Mouse (Mus musculus) c-Kit-positive CD71-positive TER-119-negative erythroid progenitor cells, embryonic 14.5 days (primary cell): ENCODE data around the gene Cers5.
A peak's percentile ranks its signal among the peaks of the same experiment; 100 is the strongest.

Experiments used
- DNase-seq: peaks from one replicate; pipeline ENCODE4 v3.0.0-alpha.2; 2013; ENCODE audit warnings: low read depth

Gene Cers5

DNA sequence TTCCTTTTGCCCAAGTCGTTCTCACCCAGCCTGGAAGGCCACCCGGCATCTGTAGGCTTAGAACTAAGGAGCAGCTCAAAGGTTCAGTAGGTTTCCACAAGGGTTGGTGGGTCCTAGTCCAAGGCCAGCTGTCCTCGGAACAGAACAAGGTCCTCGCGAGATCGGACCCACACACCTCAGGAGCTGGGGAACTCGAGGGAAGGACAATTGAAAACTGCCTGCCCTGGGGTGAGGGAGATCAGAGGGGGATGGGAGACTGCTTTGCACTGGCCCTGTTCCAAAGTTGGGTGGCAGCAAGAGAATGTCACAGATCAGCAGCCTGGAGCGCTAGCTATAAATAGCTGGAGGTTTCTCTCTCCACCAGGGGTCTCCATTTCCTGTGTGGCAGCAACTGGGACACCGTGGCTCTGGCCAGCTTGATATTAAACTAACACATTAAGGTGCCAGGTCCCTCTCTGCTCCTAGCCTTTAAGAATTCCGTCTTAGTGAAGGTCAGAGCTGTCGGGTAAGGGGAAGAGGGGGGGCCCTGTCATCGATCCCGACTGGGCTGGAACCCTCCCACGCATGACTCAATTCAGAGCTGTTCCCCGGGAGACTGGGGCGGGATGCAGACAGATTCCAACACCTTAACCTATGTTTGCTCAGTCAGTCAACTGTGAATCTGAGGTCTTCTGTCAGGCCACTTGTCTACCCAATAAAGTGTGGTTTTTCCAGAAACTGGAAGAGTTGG, 48.2 kb downstream of the Cers5 start:
- peak; percentile 53 for DNase-seq

- DNase-seq, result no peak
Measured at GRCm38 (mm10) chr15:99723515-99724291, 49.0 kb downstream of the Cers5 start.

DNA sequence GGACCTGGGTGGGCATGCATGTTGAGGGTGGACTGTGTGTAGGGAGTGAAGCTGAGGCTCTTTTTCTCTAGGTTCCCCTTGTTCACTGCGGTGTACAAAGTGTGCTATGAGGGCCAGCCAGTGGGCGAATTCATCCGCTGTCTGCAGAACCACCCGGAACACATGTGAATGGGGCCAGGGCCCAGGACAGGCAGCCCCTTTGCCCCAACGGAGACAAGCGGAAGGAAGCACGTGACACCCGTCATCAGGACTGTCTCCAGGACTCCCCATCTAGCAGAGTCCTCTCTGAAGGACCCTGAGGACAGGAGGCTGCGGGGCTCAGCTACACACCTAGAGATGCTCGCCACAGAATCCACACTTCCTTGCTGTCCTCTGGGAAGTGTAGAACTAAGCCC, 49.6 kb downstream of the Cers5 start:
- DNase-seq, result no peak

GRCm38 (mm10) chr15:99721921-99722743, 50.6 kb downstream of the Cers5 start:
- DNase-seq, result no peak

- DNase-seq, result no peak
Measured at GRCm38 (mm10) chr15:99719865-99720264, 52.8 kb downstream of the Cers5 start.

- DNase-seq, result no peak
Measured at GRCm38 (mm10) chr15:99718461-99719021, 54.1 kb downstream of the Cers5 start.

DNA sequence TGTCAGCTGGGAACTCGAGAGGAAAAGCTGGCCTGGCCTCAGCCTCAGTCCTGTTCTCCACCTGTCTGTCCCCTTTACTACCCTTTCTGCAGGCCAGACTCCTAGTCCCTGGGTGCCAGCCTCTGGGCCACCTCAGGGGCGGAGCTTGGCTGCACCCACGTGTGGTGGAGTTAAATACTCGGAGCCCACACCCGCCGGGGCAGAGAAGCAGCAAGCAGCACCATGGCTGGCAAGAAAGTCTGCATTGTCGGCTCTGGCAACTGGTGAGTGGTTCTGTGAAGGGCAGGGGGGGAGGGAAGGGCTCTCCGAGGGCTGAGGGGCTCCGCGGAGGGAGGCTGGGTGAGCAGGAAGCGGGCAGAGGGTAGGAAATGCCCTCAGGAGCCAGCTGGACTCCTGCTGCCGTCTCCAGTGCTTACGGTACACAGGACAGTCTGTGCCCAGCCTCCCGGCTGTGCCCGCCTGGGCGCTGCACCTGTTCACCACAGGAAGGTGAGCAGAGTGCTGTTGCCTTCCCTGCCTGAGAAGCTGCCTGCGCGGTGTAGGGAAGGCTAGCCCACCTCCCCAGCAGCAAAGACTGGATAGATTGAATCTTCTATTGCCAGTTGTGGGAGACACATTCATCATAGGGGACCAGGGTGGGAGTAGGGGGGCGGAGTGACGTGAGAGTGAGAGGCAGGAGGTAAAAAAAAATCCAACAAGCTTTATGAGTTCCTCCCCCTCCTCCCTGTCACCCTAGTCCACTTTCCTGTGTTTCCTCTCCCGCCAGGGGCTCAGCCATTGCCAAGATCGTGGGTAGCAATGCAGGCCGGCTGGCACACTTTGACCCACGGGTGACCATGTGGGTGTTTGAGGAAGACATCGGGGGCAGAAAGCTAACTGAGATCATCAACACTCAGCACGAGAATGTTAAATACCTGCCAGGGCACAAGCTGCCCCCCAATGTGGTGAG, 55.0 kb downstream of the Cers5 start, which contains the start of gene Gpd1:
Gpd1 (plus strand) TSS at position 130 of the 949 bp plus-strand sequence.
- no peak for DNase-seq

DNA sequence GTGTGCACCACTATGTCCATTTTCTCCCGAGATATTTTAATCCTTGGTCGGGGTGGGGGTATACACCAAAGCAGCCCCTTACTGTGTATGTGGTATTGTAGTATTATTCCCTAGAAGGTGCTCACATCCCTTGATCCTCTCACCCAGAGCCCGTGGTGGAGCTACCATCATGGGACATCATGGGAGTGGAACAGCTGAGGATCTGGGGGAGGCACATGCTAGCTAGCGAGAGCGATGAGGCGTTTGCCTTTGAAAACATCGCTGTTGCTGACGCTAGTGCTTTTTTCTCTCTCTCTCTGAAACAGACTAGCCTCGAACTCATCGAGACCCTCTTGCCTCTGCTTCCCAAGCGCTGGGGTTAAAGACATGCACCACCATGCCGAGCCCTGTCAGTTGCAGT, 55.9 kb downstream of the Cers5 start:
- DNase-seq, result no peak

DNA sequence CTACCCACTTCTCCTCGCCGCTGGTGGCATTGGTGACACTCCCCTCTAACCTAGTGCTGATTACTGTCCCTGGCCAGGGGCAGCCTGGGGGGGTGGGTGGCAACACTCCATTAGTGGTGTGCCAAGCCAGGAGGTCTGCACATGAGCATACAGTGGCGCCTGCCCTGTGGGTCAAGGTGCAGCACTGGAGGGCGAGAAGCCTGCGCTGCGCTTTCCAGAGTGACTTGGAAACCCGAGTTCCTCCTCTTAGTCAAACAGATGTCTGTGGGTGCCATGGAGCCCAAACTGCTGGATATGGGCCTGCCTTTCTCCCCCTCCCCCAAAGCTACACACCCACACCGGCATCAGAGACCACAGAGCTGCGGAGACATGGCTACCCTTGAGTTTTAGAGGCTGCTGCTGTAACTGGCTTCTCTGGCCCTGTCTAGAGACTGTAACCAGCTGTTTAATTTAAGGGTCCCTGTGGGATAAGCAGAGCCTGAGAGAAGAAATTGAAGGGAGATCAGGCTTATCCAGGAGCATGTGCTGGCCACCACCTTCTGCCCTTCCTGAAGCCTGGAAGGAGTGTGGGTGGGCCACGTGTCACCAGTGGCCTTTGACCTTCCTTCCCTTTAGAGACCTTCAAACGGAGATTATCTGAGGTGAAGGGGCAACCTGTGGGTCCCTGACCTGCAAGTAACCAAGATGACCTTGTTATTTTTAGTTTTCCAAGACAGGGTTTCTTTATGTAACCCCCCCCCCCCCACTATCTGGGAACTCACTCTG, 56.5 kb downstream of the Cers5 start:
- no peak for DNase-seq

DNA sequence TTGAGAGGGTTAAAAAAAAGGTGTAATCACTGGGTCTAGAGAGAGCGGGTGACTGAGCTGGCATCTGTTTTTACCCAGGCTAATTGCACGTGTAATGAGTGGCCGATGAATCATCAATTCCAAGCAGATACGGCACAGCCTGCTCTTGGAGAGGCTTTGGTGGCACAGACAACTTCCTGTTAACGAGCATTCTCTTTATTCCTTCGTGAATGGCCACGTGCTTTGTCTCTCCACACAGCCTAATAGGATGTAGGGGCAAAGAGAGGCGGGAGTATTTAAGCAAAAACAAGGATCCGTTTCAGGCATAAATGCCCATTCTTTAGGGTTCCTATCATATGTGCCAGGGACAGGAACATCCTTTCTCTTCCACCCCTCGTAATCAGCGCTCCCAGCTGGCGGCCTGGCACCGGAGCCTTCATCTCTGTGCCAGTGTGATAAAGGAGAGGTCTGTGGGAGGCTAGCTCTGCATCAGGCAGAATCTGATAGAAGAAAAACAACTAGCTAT, 57.3 kb downstream of the Cers5 start:
- no peak for DNase-seq

GRCm38 (mm10) chr15:99714858-99715257, 57.8 kb downstream of the Cers5 start:
- DNase-seq, result peak; percentile 38

GRCm38 (mm10) chr15:99714206-99714605, 58.5 kb downstream of the Cers5 start:
- no peak for DNase-seq

GRCm38 (mm10) chr15:99713569-99713968, 59.1 kb downstream of the Cers5 start:
- DNase-seq, result no peak

DNA sequence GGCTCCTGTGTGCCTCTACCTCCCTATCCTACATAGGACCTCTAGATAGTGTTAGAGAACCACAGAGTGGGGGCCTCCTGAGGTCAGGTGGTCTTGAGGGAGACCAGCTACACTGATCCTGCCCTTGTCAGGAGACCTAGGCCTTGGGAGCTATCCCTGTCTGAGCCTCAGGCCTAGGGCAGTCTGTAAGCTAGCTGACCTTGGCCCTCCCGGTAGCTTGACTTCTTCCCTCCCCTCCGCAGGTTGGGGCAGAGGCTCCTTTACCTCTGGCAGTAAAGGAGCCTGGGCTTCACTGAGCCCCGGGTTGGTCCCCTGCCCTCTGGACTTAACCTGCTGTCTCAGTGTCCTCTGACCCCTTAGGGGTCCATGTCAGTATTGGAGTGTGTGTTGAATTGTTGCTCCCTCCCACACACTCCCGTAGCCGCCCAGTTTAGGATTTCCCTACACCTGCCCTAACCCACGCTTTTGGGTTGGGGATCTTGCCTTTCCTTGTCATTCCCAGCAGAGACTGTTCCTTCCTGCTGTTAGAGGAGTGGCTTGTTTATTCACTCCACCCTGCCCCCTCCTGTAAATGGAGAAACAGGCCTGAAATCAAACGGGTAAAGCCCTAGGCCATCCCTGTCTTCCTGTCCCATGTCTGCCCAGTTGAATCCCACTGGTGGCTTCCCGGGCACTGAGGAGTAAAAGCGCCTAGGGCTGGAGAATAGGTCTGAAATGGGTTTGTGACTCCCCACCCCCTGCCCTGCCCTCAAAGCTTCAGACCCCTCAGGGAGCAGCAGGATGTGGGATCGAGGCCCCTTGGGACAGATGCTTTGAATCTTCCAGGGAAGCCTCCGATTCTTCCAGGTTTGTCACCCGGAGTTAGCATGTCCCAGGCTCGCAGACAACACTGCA, 59.8 kb downstream of the Cers5 start:
- no peak for DNase-seq

DNA sequence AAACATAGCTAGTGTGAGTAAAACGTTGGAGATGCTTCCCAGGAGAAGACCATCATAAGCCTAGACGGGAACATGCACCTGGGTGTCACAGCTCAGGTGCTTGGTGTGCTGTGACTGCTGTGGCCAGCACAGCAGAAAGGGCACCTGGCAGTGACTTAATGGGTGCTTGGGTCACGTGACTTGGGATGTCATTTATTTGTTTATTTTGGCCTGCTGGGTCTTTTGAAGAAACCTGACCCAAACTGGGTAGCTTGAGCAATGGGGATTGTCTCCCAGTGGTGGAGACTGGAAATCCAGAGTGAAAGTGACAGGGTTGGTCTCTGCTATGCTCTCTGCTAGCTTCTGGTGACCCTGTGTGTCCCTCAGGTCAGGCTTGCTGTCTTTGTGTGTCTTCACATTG, 61.2 kb downstream of the Cers5 start:
- no peak for DNase-seq

DNA sequence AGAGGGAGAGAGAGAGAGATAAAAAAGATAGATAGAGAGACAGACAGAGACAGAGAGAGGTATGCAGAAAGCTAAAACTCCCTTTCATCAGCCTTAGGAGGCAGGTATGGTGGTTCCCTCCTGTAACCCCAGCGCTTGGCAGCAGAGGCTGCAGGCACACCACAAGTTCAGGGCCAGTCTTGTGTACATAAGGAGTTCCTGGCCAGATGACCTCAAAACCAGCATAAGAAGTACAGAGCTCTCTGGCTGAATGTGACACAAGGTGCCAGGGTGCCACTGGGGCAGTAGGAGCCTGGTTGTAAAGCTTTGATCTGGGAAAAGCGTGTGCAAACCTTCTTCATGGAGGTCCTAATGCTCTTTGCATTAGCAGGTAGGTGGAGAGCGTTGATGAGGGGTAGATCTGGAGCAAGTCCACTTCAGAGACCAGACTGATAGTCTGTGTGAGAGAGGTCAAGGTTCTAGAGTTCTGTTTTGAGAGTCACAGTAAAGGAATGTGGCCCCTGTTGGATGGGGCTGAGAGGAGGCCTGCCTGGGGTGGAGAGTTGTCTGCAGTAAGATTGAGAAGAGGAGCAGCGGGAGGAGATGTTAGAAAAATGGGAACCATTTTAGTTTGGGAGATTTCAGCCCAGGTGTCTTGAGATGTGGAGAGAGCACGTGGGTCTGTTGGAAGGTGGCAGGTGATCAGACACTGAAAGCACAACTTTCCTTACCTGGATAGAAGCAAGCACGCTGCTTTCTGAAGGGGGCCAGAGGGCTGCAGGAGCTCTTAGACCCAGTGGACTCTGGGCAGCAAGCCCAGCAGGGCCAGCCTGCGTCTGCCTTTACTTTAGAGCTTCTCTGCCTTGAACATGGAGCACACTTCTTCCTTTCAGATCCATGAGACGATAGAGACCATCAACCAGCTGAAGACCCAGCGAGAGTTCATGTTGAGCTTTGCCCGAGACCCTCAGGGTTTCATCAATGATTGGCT, 62.2 kb downstream of the Cers5 start:
- DNase-seq, result no peak

DNA sequence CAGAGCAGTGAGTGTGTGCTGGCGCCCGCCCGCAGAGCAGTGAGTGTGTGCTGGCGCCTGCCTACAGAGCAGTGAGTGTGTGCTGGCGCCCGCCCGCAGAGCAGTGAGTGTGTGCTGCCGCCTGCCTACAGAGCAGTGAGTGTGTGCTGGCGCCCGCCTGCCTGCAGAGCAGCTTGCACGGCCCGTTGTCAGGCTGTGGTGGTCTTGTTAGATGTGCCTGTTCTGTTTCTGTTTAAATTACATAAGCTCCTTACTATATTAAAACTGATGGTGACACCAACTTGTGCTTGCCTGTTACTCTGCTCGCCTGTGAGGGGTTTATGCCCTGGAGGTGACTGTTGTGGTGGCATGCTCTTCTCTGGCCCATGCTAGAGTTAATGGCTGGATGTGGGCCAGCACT, 64.5 kb downstream of the Cers5 start:
- DNase-seq, result no peak
